Mouse (Mus musculus): ENCODE measurements around the gene Adig.
A peak's percentile ranks its signal among the peaks of the same experiment; 100 is the strongest.

Adig gene

DNA sequence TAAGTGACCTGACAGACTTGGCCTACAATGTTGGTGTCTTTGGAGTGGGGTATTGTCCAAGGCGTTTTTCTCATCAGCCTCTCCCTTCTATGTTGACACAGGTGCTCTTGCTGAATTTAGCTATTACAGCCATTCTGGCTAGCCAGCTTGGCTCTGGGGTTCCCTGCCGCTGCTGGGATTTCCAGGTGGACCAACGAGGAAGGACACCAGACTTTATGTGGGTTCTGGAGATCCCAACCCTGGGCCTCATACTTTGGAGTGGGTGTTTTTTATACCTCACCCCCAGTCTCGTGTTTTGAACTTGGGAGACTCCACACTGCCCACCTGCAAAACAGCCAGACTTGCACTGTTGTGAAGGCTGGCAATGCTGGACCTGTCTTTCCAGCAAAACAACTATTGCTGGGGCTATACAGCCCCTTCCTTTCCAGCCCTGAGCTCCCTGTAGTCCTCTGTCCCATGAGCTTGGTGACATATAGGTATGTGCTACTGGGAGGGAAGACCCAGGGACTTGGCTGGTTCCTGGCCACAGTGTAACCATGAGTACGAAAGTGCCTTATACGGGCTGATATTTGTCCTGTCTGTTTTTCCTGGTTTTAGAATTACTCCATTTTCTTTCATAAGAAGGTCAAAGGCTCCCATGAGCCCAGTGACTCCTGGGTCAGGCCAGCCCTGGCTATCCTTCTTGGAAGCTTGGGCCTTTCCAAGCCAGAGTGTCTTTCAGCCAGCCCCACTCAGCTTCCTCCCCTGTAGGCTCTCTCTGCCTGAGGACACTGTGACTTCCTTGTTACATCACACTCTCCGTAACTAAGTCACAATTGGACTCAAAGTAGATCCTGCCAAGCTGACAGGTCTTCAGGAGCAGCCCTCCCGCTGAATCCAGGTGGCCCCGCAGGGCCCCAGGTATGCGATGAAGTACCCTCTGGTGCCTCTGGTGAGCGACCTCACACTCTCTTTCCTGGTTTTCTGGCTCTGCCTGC is at the start of gene Adig:
Adig (plus strand) TSS at position 777 of the 977 bp plus-strand sequence.
- no peak for DNase-seq

DNA sequence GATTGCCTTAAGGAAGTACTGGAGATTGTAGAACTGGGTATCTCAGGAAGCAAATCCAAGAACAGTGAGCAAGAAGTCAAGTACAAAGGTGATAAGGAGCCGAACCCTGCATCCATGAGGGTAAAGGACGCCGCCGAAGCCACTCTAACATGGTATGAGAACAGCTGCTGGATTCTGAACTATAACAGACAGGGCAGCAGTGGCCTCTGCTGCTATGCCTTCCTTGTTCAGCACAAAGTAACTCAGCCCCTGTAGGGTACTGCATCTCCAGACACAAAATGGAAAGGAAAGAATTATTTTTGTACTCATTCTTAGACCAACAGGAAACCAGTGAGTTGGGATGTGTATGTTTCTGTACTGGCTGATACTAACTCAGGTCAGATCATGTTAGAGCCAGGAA is 46.0 kb upstream of the Adig start:
- DNase-seq: no peak

DNA sequence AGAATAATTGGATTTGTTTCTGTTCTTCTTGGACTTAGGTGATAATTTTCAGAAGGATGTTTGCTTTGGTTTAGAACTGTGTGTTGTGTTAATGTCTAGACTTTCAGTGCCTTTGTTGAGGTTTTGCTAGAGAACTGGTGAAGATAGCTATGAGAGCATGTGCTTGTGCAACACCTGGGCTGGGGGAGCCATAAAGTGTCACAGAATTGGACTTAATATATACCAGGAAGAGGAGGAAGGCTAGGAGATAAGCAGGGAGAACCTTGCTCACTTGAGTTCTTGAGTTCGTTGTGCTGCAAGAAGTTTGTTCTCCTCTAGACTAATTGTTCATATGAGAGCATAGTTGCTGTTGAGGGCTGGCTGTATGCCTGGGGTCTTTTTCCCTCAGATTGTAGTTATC is 44.8 kb upstream of the Adig start:
- no peak for DNase-seq

DNA sequence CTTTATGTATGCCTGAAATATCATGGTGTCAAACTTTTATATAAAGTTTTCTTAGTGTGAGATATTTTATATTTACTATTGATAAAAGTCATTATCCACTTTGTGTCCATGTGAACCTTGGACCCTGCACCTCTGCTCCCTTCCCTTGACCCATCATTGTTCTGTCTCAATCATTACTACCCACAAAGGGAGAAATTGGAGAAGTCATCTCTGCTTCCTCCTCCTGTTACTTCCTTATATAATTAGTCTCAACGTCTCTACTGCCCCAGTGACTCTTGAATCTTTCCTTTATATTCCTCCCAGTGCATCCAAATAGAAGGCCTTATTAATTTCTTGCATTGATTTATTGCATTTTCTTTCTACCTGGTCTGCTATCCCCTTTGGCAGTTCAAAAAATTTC is 40.0 kb upstream of the Adig start:
- no peak for DNase-seq

DNA sequence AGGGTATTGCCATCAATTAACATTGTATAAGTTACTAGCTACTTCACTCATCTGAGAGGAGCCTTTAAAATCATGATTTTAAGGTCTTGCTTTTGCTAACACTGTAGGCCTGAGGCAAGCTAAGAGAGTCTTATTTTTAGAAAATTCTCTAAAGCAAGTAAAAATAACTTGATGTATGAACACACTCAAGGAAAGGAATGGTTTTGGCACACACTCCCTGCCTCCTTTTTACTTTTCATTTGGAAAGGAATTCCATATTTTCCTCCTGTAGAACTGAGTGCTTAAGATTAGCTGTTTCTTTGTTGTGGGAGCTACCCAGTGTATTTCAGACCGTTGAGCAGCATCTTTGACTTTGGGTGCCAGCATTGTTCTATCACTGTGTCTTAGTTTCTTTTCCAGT is 28.3 kb upstream of the Adig start:
- DNase-seq: no peak

DNA sequence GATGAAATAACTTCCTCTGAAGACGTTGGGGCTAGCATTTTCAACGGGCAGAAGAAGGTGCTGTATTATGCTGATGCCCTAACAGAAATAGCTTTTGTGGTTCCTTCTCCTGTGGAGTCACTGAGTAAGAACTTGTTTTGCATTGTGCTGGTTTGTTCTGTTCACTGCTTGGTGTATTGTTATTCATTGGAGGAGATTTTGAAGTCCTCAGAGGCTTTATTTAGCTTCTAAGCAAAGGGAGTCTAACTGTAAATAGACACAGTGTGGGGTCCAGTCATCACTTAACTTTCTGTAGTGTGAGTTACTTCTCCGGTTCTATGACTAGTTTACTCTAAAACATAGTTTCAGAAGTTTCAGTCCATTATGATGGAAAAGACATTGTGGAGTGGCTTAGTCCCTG is 24.8 kb upstream of the Adig start:
- DNase-seq: no peak

DNA sequence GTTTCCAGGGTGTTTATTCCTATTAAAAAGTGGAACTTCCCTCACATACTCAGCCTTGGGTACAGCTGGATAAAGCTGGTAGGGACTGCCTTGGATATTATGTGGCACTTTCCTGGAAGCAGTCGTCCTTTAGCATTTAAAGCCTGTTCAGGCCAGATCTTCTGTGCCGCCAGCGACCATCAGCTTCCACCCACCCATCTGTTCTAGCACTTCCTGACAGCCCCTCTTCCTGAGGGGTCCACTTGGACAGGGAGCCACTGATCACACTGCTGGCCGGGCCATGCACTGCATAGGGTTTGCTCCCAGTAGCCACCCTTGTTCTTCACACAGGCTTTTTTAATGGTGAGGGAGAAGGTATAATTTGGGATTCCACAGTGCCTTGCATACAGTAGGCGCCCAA is 4.0 kb upstream of the Adig start:
- no peak for DNase-seq

DNA sequence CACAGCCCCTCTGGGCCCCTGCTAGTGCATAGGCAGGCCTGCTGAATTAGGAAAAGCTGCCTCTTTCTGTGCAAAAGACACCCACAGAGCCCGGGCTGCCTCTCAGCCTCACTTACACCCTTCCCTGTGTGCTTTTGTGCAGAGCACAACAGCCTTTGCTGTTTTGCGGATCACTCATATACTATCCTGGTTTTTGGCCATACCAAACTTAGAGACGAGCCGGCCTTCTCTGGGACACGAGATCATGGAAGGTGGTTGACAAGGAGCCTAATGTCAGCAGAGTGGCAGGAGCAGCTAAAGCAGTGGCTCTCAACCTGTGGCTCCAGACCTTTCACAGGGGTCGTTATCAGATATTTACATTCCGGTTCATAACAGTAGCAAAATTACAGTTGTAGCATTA is 814 bp downstream of the Adig start:
- no peak for DNase-seq

DNA sequence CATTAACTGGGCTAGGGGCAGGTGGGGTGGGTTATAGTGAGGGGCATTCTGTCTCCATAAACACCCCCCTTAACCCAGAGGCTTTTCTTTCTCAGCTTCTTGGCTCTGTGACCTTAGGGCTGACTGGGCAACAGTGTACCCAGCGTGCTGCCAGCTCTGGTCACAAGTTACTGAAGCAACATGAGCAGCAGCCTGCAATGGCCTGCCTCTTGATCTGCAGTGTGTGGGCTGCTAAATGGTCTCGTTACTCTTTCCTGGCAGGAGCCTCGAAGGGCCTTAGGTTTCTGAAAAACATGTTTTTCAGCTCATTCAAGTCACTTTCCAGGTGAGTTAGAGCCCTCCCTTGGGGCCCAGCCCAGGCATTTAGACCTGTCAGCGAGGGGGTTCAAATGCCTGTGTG is 1.3 kb downstream of the Adig start:
- no peak for DNase-seq

DNA sequence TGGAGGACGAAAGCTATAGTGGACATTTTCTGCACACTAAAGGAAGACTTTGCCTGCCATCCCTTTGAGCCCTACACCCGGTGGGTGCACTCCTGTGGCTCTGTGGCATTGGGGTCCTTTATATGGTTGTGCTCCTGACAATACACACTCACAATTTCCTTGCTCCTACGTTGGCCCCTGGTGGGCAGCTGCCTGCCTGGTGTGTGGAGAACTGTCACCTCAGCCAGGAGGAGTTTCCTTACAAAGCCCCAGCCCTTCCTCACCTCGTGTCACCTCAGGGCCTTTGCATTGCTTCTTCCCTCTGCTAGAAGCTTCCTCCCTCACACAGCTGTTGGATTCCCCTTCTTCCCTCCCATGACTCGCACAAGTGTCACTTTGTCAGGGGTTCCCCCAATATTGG is 4.1 kb downstream of the Adig start:
- no peak for DNase-seq

DNA sequence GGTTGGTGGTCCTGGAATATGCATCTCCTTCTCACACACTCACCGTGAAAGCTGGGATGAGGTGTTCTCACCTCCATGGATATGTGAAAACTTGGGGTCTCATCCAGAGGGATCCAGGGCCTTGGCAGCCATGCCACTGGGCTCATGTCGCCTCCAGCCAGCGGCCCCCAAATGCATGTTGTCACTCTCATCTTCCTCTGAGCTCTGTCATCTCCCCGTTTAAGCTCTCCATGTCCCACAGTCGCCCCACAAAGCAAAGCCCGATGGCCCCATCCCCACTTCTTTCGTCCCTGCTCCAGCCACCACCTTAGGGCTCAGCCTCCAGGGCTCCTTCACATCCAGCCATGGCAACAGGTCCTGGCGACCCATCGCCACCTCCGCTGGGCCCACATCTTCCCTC is 4.6 kb downstream of the Adig start:
- DNase-seq: no peak

DNA sequence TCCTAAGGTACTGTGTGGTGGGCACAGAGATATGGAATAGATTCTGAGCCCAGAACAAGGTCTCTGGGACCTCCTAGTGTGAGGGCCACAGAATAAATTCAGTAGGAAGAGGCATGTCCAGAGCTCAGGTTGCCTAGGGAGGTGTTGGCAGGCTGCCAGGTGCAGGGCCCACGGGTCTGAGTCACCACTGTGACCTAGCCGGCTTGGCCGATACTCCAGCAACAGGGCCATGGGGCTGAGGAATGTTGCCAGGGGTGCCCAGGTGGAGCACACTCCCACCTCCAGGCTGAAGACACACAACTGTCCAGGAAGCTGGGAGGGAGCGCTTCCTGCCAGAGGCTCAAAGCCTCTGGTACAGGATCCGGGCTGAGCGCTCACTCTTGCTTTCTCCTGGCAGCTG is 8.3 kb downstream of the Adig start:
- peak; percentile 77 for DNase-seq

DNA sequence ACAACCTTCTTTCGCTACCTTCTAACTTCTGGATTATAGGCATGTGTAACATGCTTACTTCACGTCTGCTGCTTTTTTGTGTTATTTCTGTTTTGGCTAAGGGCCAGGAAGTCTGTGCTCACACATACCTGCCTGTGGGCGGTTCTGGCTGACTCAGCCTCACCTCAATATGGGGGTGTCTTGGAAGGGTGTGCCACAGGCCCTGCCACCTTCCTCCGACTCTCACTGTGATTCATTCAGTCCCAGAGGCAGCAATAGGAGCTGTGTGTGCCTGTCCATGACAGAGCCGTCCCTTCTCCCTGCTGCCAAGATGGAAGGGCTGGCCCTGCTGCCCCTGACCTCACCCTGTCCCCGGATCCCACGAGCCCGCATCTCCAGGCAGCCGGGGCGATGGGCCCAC is 10.1 kb downstream of the Adig start, which contains the start of gene Arhgap40:
Arhgap40 (plus strand) TSS at position 269 of the 400 bp plus-strand sequence.
- no peak for DNase-seq

DNA sequence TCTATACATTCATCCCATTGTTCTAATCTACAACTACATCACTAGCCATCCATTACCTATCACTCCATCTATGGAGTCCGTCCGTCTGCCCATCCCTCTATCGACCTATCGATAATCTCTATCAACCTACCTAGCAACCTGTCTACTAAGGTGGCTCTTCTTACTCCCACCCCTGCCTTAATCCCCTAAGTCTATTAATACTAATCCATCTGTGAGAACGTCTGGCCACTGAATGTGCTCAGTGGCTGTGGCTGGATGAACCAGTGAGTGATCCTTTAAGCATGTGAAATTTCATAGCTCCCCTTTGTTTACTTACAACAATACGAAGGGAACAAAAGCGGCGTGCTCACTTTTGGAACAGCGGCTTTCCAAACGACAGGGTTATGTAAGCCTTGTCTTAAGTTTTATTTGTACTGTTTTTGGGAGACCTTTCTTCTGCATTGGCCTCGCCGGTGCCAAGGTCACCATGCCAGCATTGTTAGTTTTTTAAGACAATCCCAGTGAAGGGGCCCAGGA is 11.5 kb downstream of the Adig start:
- DNase-seq: no peak

DNA sequence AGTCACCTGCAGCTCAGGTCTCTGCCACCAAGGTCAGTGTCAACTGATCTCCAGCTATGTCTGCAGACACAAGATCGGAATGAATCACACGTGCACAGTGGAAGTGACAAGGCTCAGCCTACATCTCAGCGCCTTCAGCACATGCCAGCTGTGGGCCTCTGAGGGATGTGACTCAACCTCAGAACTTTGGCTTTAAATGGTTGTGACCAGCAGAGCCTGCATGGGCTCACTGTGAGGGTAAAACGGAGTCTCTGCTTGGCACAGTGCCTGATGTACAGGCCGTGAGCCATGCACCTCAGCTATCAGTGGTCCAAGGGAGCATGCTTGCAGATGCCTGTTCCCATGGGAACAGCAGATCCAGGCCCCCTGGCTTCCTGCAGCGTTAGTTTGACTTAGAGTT is 16.2 kb downstream of the Adig start:
- DNase-seq: no peak

DNA sequence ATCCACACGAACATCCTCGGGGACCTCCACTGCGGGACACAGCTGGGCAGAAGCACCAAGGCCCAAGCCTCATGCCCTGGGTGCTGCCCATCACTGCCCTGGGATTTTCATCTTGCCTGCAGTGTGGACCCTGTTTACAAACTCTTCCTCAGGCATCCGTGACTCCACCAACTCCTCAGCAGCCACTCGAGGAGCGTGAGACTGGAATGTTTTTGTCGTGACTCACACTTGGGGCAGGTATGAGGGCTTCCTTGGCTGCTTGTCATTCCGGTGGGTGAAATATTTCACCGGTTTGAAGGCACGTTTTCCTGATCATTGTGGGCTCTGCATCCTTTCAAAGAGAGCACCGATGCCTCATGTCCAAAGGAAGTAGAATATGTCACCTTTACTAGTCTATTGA is 16.7 kb downstream of the Adig start:
- DNase-seq: no peak

DNA sequence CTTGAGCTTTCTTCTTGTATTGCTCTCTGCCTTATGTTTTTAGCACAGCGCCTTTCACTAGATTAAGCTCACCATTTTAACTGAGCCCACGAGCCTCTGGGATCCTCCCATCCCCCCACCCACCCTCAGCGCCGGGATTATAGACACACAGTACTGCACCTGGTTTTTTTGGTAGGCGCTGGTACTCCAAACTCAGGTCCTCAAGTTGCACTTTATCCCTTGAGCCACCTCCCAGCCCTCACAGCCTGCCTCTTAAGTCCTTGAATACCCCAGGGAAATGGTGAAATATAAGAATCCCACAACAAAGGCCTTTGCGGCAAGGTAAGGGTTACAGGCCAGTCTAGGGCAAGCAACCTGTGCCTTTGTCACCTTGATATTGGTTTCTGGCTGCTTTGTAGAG is 17.4 kb downstream of the Adig start:
- no peak for DNase-seq

DNA sequence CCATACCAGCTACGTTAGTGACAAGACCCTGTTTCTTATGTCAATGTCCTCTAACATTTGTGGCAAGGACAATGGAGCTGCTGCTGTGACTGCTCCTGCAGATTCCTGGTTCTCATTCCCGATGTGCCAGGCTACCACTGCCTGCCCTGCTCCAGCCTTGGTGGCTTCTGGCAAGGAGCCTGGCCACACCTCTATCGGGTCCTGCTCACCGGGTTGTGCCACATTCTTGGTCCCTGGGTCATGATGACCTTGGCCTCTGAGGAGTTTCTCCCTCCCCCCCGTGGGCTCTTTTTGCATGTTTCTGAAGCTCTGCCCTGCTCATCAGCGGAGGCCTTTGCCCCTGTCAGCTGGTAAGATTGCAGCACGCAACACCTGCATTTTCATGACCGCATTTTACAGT is 20.6 kb downstream of the Adig start:
- peak; percentile 79 for DNase-seq

DNA sequence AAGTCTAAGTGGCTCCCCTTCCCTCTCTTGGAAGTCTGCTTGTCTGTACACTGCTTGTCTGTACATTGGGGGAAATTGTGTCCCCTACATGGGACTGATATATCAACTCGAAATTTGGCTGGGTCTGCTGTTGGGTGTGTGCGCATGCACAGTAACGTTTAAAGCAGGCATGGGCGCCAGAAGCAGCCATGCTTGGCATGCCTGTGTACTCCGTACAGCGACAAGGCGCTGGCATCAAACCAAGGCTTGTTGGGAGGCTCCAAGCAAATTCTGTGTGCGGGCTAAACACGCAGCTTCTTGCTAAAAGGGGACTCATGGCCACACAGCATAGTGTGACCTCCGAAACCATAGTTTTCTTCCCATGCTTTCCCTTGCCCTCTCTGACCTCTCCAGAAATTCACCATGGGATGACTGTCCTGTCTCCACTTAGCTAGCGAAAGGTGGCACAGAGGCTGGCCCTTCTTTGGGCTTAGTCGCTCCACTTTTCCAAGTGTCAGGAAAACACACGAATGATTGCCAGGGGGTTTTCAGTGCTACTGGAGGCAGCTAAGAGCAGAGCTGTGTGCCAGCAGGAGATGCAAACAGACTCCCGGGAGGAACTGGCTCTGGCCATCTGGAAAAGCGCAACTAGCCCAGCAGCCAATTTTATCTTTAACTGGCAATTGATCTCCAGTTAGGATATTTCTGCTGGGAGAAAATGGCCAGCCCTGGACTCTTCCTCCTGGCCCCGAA is 21.9 kb downstream of the Adig start:
- peak; percentile 39 for DNase-seq

DNA sequence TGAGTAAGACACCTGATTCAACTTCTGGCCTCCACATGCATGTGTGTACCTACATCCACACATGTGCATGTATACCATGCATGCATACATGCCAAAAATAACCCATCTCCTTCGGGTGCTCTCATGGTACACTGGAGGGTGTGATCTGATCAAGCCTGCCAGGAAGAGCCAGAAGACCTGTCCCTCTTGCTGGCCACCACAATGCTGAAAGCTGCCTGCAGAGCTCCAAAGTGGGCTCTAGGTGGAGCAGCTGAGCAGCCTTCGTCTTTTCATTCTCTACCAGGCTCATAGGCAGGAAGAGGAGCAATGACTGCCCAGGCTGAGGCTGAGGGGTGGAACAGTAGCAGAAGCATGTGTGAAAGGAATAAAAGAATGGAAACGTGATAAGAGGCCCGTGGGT is 31.7 kb downstream of the Adig start:
- DNase-seq: peak; percentile 66

DNA sequence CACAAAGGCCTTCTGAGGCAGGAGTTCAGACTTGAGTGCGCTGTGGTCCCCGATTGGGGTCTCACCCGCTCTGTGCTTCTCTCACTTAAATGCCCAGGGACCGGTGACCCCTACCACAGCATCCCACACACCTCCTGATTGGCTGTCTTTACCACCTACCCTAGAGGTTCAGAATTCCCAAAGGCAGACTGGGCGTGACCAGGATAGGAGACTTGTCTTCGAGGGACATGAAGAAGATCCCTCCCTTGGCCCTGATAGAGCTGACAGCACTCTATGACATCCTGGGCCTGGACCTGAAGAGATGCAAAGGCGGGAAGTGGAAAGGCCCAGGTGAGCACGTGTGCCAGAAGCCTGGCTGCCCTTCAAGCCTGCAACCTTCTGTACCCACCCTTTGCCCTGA is 32.1 kb downstream of the Adig start:
- DNase-seq: no peak

DNA sequence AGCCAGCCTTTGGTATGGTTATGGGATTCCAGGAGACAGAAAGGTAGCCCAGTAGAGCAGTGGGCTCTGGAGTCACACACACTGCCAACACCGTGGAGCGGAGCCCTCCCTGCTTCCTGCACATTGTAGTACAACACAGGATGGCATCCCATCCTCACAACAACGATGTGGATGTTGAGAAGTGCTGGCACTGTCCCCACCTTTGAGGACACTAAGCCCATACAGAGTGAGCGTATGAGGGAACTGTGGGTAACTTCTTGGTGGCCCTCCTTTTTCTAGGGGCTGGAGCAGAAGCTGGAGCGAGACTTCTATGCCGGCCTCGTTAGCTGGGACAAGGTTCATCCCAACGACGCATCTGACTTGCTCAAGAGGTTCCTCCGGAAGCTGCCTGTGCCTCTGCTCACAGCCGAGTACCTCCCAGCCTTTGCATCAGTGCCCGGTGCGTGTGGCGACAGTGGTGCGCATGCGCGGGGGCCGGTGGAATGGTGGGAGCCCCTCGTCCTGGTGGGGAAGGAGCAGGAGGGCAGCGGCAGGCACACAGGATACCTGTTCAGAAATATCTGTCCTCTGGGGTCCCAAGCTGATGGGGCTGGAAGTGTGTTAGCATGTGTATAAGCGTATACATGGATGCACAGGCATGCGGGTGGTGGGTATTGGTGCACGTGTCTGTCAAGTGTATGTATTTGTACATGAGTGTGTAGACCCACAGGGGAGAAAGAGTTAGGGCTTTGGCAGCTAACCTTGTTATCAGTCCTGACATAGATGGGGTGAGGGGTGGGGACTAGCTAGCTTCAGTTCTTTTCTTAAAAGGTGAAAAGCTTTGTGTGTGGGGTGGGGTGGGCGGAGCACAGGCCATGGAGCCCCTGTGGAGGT is 37.3 kb downstream of the Adig start:
- DNase-seq: no peak

DNA sequence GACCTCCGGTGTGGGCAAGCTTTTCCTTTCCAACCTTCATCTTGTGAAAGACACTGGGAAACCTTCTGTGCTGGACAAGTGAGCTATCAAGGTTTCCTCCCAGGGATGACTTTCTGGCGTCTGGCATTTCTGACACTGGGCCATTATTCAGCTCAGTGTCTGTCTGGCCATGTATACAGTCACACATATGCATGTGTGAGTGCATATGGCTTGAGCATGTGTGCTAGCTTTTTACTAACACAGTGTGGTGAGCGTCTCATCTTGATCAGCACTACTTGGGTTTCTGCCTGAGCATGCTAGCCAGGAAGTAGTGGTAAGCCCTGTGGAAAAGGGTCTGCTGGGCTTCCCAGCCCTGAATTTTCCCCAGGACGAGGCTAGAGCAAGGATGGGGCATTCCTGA is 38.9 kb downstream of the Adig start:
- no peak for DNase-seq

Measured in kidney, postnatal 14 days (tissue).